Mouse (Mus musculus) CD4-positive, CD25-positive, alpha-beta regulatory T cell, adult 2 months (primary cell): ENCODE data around the gene Ss18l2.

Experiments used
- DNase-seq: peaks from one replicate; pipeline ENCODE4 v3.0.0-alpha.2; 2012; ENCODE audit warnings: low read depth, low spot score

The Ss18l2 gene

GRCm38 (mm10) chr9:121697150-121698049, 12.7 kb upstream of the Ss18l2 start:
- peak; percentile 87 for DNase-seq

GRCm38 (mm10) chr9:121704261-121704645, 5.9 kb upstream of the Ss18l2 start:
- no peak for DNase-seq

- DNase-seq = peak; percentile 92
Measured at GRCm38 (mm10) chr9:121704646-121705625, 5.2 kb upstream of the Ss18l2 start, which contains the start of gene Sec22c. Gene Sec22c (minus strand): TSS chr9:121705490.

- no peak for DNase-seq
Measured at GRCm38 (mm10) chr9:121706029-121706675, 4.0 kb upstream of the Ss18l2 start.

GRCm38 (mm10) chr9:121707801-121708200, 2.3 kb upstream of the Ss18l2 start:
- no peak for DNase-seq

GRCm38 (mm10) chr9:121708506-121709486, 1.3 kb upstream of the Ss18l2 start:
- DNase-seq = no peak

GRCm38 (mm10) chr9:121710584-121710975, 451 bp downstream of the Ss18l2 start:
- DNase-seq = peak; percentile 57

GRCm38 (mm10) chr9:121717048-121717447, 6.9 kb downstream of the Ss18l2 start:
- DNase-seq = no peak

- DNase-seq = peak; percentile 66
Measured at GRCm38 (mm10) chr9:121718070-121718705, 8.1 kb downstream of the Ss18l2 start.

GRCm38 (mm10) chr9:121718792-121719318, 8.7 kb downstream of the Ss18l2 start, which contains the start of gene Nktr:
Gene Nktr (plus strand): TSS chr9:121719169.
- DNase-seq = peak; percentile 99

- DNase-seq = peak; percentile 74
Measured at GRCm38 (mm10) chr9:121719347-121720331, 9.5 kb downstream of the Ss18l2 start.

GRCm38 (mm10) chr9:121740490-121740889, 30.4 kb downstream of the Ss18l2 start:
- DNase-seq = no peak

- peak; percentile 25 for DNase-seq
Measured at GRCm38 (mm10) chr9:121741168-121741567, 31.0 kb downstream of the Ss18l2 start.

GRCm38 (mm10) chr9:121744051-121744450, 33.9 kb downstream of the Ss18l2 start:
- no peak for DNase-seq

GRCm38 (mm10) chr9:121752774-121753173, 42.6 kb downstream of the Ss18l2 start:
- no peak for DNase-seq

GRCm38 (mm10) chr9:121754624-121755023, 44.5 kb downstream of the Ss18l2 start:
- no peak for DNase-seq

GRCm38 (mm10) chr9:121756785-121757184, 46.7 kb downstream of the Ss18l2 start:
- DNase-seq = no peak

- peak; percentile 51 for DNase-seq
Measured at GRCm38 (mm10) chr9:121757432-121757831, 47.3 kb downstream of the Ss18l2 start.
